Mouse (Mus musculus) thymus, adult 2 months (tissue): ENCODE data around the gene Sestd1. TPM values are rescaled to one million over a fixed set of nuclear protein-coding genes. Genes with fewer than 3 reads are reported as not detected.

Experiments used
- DNase-seq: peaks from one replicate; pipeline ENCODE4 v3.0.0; 2021
- H3K27ac ChIP-seq: fragments of 200-500 bp; 2 replicates; pipeline ENCODE4 v1.5.1; 2012; ENCODE audit warnings: low read length, control low read depth; ENCODE audit not compliant: control insufficient read depth, insufficient read depth
- H3K27me3 ChIP-seq: fragments of 200-500 bp; 2 replicates; pipeline ENCODE4 v1.6.1; 2012; ENCODE audit warnings: mild to moderate bottlenecking, low read length, moderate library complexity, mixed read lengths; ENCODE audit not compliant: control insufficient read depth, insufficient read depth
- H3K36me3 ChIP-seq: fragments of 200-500 bp; 2 replicates; pipeline ENCODE4 v1.6.1; 2012; ENCODE audit warnings: mild to moderate bottlenecking, low read length, moderate library complexity; ENCODE audit not compliant: control insufficient read depth, insufficient read depth
- H3K4me1 ChIP-seq: fragments of 200-500 bp; replicated peaks from 2 replicates; pipeline ENCODE4 v1.6.1; 2012; ENCODE audit warnings: low read length; ENCODE audit not compliant: control insufficient read depth, insufficient read depth
- H3K4me3 ChIP-seq: fragments of 200-500 bp; 2 replicates; pipeline ENCODE4 v1.5.1; 2012; ENCODE audit warnings: mild to moderate bottlenecking, low read length, control low read depth, moderate library complexity; ENCODE audit not compliant: control insufficient read depth, insufficient read depth
- CTCF ChIP-seq: fragments of 200-500 bp; IDR thresholded peaks from 2 replicates; pipeline ENCODE4 v1.5.1; 2012; ENCODE audit warnings: mild to moderate bottlenecking, control low read depth, low read length, moderate library complexity, borderline replicate concordance; ENCODE audit not compliant: control insufficient read depth, poor library complexity, insufficient read depth; ENCODE audit errors: extremely low read depth
- POLR2A ChIP-seq: fragments of 200-500 bp; IDR thresholded peaks from 2 replicates; pipeline ENCODE4 v1.6.1; 2012; ENCODE audit warnings: mild to moderate bottlenecking, low read length, control low read depth, moderate library complexity; ENCODE audit not compliant: control insufficient read depth, poor library complexity, insufficient read depth; ENCODE audit errors: extremely low read depth
- WGBS: fragments of 180-500 bp; shearing (Covaris S2); methylation state at CpG from one replicate; pipeline ENCODE4 v1.1.7; 2018; 5-methylcytosine and 5-hydroxymethylcytosine counted together
- polyA plus RNA-seq: library from polyadenylated mRNA; depleted of rRNA; stranded (reverse); fragments of >200 nt; gene quantifications from 2 replicates; pipeline ENCODE4 v1.2.3, GENCODE M21; 2012

The Sestd1 gene
- polyA plus RNA-seq, 1 experiment: 9.4 TPM

DNA sequence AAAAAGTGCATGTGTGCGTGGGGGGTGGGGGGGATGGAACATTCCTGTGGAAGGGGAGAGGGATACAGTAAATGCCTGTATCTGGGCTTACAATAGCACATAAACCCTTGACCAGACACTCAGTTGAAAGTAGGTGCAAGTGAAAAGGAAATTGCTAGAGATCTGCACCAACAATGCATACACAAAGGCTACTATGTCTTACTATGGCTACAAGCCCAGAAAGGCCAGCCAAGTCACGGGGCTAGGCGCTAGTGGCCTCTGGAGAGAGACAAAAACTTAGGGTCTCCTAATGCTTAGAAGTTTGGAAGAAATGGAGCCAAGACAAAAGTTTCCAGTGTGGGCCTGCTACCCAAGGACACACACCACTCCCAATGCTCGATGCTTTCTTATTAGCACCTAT, 44.5 kb downstream of the Sestd1 start:
- Histone ChIP-seq H3K36me3 (no peaks in the 10 kb centered on the region), H3K4me3 (no peak overlapping the region), H3K27me3 (no peaks in the 10 kb centered on the region), H3K4me1 (peaks cover 8% of the 10 kb centered on the region), H3K27ac (no peak overlapping the region)
- 98% methylated on average over 4 of the region's 4 CpGs for WGBS
- TF ChIP-seq POLR2A (no peak), CTCF (no peak)
- no peak for DNase-seq

DNA sequence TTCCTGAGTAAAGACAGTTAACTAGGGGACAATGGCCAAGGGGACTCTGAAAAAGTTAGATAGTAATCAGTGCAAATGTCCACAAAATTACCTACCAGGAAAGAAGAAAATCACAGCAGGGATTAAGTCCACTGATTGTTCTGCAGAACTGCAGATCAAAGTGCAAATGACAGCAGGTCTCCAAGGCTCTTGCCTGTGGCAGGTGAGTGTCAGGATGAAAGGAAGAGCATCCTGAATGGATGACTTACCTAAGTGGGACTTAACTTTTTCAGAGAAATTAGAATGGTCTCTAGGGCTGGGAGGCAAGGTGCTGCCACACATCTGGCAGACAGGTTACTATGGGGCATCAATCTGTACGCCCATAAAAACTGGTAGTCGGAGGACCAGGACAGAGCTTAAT, 47.8 kb downstream of the Sestd1 start:
- H3K4me3 ChIP-seq: no peak overlapping the region
- H3K36me3 ChIP-seq: no peaks in the 10 kb centered on the region
- H3K27me3 ChIP-seq: no peaks in the 10 kb centered on the region
- peaks cover 3% of the 10 kb centered on the region for H3K4me1 ChIP-seq
- no peak overlapping the region for H3K27ac ChIP-seq
- 99% methylated on average over 2 of the region's 2 CpGs for WGBS
- no peak for DNase-seq
- no peak for TF ChIP-seq CTCF
- TF ChIP-seq POLR2A: no peak

DNA sequence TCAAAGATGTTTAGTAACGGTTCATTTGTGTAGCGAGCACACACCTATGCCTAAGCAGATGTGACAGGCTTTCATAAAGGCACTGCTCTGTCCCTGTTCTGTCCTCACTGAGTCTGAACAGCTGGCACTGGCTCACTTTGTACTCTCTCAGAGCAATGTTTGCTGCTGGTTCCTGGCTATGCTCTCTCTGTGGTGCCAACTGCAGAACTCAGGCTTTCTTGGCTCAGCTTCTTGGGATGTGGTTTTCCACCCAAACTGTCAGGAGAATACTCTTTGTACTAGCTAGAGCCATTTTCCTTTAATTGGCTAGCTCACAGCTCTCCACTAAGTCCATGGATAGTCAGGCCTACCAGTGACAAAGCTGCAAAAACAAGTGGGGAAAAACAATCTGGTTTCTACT, 59.4 kb downstream of the Sestd1 start:
- no peak overlapping the region for H3K4me3 ChIP-seq
- 94% methylated on average over 2 of the region's 2 CpGs for WGBS
- H3K27ac ChIP-seq: no peak overlapping the region
- TF ChIP-seq POLR2A (no peak), CTCF (no peak)
- H3K27me3 ChIP-seq: no peaks in the 10 kb centered on the region
- no peak for DNase-seq
- H3K4me1 ChIP-seq: no peaks in the 10 kb centered on the region
- H3K36me3 ChIP-seq: no peaks in the 10 kb centered on the region

DNA sequence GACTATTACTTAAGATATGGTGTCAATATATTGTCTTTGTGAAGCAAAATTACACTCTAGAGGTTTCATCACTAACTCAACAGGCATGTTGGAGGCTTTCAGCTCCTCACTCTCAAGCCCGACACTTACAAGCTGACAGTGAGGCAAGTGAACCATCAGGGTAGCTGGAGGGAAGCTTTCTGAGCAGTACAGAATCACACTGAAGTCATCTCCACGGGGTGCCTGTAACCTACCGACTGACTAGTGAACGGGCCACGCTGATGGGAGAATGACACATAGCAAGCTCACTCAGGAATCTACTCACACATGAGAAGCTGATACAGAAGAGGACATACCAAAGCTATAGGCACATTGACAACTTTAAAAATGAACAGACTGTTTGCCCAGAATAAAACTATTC, 67.5 kb downstream of the Sestd1 start:
- DNase-seq: no peak
- TF ChIP-seq POLR2A (no peak), CTCF (no peak)
- 90% methylated on average over 5 of the region's 5 CpGs for WGBS
- Histone ChIP-seq H3K27me3 (no peaks in the 10 kb centered on the region), H3K4me1 (no peaks in the 10 kb centered on the region), H3K36me3 (no peaks in the 10 kb centered on the region), H3K27ac (no peak overlapping the region), H3K4me3 (no peak overlapping the region)

- no peak overlapping the region for H3K27ac ChIP-seq
- no peak for TF ChIP-seq POLR2A
- no peak for TF ChIP-seq CTCF
- H3K4me3 ChIP-seq: no peak overlapping the region
- 95% methylated on average over 3 of the region's 3 CpGs for WGBS
- no peaks in the 10 kb centered on the region for H3K27me3 ChIP-seq
- no peak for DNase-seq
- no peaks in the 10 kb centered on the region for H3K36me3 ChIP-seq
- H3K4me1 ChIP-seq: no peaks in the 10 kb centered on the region
These were observed 73.4 kb downstream of the Sestd1 start for GRCm38 (mm10) chr2:77206951-77207350.

- TF ChIP-seq CTCF (no peak), POLR2A (no peak)
- Histone ChIP-seq H3K4me3 (no peak overlapping the region), H3K36me3 (no peaks in the 10 kb centered on the region), H3K27ac (no peak overlapping the region), H3K27me3 (no peaks in the 10 kb centered on the region), H3K4me1 (no peaks in the 10 kb centered on the region)
- no peak for DNase-seq
- 56% methylated on average over 2 of the region's 2 CpGs for WGBS
These were observed 76.5 kb downstream of the Sestd1 start for GRCm38 (mm10) chr2:77203916-77204315.

- Histone ChIP-seq H3K4me3 (no peak overlapping the region), H3K36me3 (no peaks in the 10 kb centered on the region), H3K27ac (no peak overlapping the region), H3K27me3 (no peaks in the 10 kb centered on the region), H3K4me1 (no peaks in the 10 kb centered on the region)
- WGBS: 98% methylated on average over 1 of the region's 1 CpGs
- TF ChIP-seq POLR2A: no peak
- no peak for TF ChIP-seq CTCF
- DNase-seq: no peak
These were observed 78.5 kb downstream of the Sestd1 start for GRCm38 (mm10) chr2:77201900-77202299.
